Mouse (Mus musculus) megakaryocyte-erythroid progenitor cell, adult 5-6 weeks (primary cell): ENCODE measurements around the gene Ecd. TPM values are rescaled to one million over a fixed set of nuclear protein-coding genes. Genes with fewer than 3 reads are reported as not detected.
"Not testable (repeated sequence)": the region's sequence is repeated elsewhere in the genome, so short reads cannot be mapped to it uniquely, and the experiment has no call there.

Experiments used
- ATAC-seq: replicated peaks from 2 replicates; pipeline ENCODE4 v1.8.0; 2016; ENCODE audit warnings: mild to moderate bottlenecking, inconsistent platforms; ENCODE audit not compliant: severe bottlenecking, poor library complexity, low FRiP score, low TSS enrichment
- total RNA-seq, 2 experiments: library from RNA; stranded (forward) in 1 of 2; stranded (reverse) in 1 of 2; fragments of 200-1000, 215-1000 nt in 1 of 2; fragments of >200 nt in 1 of 2; fragmentation: Nextera tagmentation in 1 of 2; gene quantifications; 2 replicates each; pipeline ENCODE4 v1.2.3; 2014 to 2017

Gene Ecd
- total RNA-seq, 2 experiments from 2014 or later: 68.2 to 81.3 TPM

DNA sequence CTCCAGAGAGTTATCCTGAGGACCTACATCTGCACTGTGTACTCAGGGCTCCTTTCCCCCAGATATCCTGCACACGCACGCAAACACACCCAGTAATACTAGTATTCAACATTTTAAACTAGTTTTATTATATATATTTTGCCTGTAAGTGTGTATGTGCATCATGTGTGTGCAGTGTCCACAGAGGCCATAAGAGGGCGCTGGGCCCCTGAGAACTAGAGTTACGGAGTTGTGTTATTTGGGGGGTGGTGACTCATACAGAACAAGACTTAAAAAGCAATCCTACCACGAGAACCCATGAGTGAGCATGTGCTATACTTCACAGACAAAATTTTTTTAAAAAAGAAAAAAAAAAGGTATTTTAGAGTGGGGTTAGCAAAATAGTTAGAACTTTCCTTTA, 8.5 kb downstream of the Ecd start:
- ATAC-seq: no peak

DNA sequence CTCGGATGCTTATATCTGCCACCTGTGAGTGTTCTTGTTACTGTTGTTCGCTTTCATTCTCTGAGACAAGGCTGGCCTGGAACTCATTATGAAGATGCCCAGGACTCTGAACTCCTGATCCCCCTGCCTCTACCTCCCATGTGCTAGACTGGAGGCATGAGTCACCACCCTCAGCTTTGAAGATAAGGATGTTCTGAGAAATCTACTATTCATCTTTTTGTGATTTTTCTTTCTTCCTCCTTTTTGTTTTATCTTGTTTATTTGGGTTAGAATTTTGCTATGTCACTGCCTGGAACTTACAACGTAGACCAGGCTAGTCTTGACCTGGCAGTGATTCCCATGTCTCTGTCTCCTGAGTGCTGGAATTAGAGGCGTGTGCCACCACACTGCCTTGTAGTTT, 16.6 kb downstream of the Ecd start:
- no peak for ATAC-seq

DNA sequence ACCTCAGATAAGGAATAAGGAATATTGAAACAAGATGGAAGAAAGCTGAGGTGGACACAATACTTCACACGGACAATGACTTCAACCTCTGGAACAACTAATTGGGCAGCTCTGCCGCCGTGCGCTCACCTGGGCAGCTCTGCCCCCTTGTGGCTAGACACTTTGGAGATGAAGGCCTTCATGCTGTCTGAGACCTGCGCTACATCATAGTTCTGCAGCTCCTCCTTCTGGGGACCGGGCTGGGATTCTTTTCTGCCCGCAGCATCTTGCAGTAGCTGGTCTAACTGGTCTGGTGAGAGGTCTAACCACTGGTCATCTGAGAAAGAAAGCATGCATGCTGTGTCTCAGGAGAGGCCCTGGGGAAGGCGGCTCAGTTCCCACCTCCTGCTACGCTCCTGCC, 19.4 kb downstream of the Ecd start:
- 0 out of 2 replicates have a peak, but pooled peaks have one; percentile 34 for ATAC-seq

DNA sequence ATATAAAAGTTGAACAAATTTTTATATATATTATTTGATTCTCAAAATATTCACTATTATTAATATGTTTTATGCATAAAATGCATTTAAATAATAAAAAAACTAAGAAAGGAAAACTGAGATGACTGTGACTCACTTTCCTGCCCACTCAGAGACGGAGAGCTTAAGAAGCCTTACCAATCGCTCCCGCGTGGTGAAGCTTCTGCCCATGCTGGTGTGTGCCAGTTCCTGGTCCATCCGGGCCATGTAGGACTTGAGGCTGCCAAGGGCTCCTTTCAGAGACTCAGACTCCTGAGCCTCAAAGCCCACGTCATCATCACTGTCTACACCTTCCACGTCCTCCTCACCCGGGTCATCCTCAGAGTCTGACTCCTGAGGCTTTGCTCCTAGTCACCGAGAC, 23.7 kb downstream of the Ecd start:
- no peak for ATAC-seq

DNA sequence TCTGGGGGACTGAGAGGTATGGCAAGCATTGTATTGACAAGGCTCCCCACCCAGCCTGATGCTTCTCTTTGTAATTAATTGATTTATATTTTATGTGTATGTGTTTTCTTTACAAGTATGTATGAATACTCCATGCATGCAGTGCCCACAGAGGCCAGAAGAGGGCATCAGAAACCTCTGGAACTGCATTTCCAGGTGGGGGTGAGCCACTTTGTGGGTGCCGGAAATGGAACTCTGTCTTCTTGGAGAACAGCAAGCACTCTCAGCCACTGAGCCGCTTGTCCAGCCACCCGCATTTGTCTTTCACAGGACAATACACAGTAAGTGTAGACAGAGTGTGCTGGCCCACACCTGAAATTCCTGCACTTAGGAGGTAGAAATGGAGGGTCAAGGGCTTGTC, 28.5 kb downstream of the Ecd start:
- ATAC-seq: peak; percentile 58; the same call in 1 of the 2 replicates

- ATAC-seq: no peak
These were observed 32.8 kb downstream of the Ecd start for GRCm38 (mm10) chr14:20315137-20315536.

DNA sequence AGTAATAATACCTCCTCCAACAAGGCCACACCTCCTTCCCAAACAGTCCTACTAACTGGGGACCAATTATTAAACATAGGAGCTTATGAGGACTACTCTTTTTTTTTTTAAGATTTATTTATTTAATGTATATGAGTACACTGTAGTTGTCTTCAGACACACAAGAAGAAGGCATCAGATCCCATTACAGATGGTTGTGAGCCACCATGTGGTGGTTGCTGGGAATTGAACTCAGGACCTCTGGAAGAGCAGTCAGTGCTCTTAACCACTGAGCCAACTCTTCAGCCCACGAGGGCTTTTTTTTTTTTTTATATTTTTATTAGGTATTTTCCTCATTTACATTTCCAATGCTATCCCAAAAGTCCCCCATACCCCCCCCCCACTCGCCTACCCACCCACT, 42.8 kb downstream of the Ecd start:
- ATAC-seq: not testable (repeated sequence)

DNA sequence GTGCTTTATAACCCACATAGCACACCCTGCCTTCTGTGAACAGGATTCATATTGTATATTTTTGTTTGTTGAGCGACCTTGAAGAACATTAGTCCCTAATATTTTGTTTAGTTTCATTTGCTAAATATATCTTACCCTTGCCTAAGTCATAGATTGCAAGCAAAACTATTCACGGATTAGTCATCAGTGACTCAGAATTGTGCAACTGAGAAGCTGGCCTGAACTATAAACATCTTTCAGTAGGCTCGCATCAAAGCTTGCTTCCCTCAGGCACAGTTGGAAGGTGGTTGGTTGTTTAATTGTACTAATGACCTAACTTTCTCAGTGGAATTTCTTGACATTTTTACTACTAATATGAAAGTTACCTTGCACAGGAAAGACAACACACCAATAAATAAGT, 49.8 kb downstream of the Ecd start:
- no peak for ATAC-seq

DNA sequence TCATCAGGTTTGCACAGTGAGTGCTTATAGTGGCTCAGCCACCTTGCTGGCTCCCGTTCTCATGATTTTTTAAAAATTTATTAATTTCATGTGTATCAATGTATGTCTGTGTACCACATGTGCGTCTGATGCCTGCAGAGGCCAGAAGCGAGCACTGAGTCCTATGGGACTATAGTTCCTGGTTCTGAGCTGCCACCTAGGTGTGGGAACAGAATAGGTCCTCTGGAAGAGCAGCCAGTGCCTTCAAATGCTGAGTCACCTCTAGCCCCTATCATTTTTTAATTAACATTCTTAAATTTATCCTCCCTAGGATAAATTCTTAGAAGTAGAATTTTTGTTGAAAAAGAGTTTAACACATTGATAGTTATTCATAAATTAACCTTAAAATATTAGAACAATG, 50.3 kb downstream of the Ecd start:
- no peak for ATAC-seq

DNA sequence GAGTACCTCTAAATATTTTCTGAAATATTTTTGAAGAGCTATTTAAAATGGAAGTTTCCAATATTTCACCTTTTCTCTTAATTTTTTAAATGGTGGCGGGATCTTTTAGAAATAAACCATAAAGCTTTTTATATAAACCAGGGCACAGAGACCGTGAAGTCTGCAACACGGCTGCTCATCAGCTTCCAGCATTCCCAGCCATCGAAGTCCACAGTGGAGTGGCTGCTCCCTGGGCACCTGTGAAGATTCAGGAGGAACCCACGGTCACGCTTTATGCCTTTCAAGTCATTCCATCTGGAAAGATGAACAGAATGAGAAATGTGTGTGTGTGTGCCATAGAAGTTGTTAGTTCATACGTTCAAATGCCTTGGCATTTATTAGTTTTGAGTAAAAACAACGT, 53.0 kb downstream of the Ecd start:
- ATAC-seq: no peak

DNA sequence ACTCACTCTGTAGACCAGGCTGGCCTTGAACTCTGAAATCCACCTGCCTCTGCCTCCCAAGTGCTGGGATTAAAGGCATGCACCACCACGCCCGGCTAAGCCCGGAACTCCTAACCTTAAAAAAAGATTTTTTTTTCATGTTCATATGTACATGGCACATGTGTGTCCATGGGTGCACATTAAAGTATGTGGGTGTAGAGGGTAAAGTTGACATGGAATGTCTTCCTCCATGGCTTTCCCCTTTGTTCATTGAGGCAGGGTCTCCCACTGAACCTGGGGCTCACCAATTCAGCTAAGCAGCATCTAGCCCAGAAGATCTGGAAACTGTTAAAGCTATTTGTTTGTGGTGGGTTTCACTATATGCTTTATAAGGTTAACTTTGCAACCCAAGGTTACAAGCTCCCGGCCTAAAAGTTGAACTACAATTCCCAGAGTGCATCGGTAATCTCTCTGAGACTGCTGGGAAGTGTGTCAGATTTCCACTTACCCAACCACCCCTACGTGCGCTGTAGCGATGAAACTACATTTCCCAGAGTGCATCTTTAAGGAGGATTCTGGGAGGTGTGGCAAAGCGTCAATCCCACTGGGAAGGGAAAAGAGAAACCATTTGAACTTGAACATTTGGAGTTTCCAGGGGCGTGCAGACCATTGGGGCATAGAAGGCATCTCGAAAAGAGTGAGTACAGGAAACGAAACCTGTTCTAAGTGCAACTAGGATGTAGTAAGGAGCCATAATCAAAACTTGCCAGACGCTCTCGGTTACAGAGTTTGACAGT, 53.6 kb downstream of the Ecd start, which contains the start of gene Nudt13:
Nudt13 (plus strand) TSS at position 581 of the 776 bp plus-strand sequence.
- ATAC-seq: peak; percentile 99

DNA sequence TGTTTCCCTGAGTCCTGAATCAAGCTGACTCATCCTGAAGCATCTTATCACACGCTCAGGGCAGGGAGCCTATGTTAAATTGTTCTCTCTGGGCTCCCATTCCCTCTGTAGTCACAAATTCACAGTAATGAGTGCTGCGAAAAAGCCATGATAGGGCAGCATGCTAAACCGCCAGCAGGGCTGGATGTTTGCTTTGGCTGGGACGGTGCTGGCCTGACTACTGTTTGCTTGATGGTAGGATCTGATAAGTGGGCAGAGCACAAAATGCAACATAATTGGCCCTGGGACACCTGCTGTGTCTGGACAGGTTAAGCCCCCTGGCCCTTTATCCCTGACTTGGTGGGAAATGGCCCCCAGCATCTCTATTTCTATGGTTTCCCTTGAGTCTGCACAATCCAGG, 56.5 kb downstream of the Ecd start:
- no peak for ATAC-seq

Other genes starting within 250 kb of the Ecd start
- gene Saysd1, start 209.6 kb downstream of the Ecd start, total RNA-seq (2014; fragmentation: Nextera tagmentation): 2.1 and 3.9 TPM in 2 replicates
- 1.6 and 2.1 TPM in 2 replicates for gene Saysd1, start 209.6 kb downstream of the Ecd start, total RNA-seq (2017)
- gene Kcnk5, start 166.3 kb downstream of the Ecd start, total RNA-seq (2014; fragmentation: Nextera tagmentation): 7.4 and 7.7 TPM in 2 replicates
- 5.4 and 9.4 TPM in 2 replicates for gene Kcnk5, start 166.3 kb downstream of the Ecd start, total RNA-seq (2017)
- not detected in 2 replicates for gene Kcnk16, start 78.9 kb downstream of the Ecd start, total RNA-seq (2014; fragmentation: Nextera tagmentation)
- not detected in 2 replicates for gene Kcnk16, start 78.9 kb downstream of the Ecd start, total RNA-seq (2017)
- 9.2 and 13.0 TPM in 2 replicates for gene Nudt13, start 53.4 kb downstream of the Ecd start, total RNA-seq (2014; fragmentation: Nextera tagmentation)
- 10.2 and 16.6 TPM in 2 replicates for gene Nudt13, start 53.4 kb downstream of the Ecd start, total RNA-seq (2017)
- 16.3 and 21.6 TPM in 2 replicates for gene Fam149b, start within 50 bp of the Ecd start, total RNA-seq (2014; fragmentation: Nextera tagmentation)
- gene Fam149b, start within 50 bp of the Ecd start, total RNA-seq (2017): 21.6 and 37.3 TPM in 2 replicates
- 89.9 and 98.3 TPM in 2 replicates for gene Dnajc9, start 40.8 kb upstream of the Ecd start, total RNA-seq (2014; fragmentation: Nextera tagmentation)
- gene Dnajc9, start 40.8 kb upstream of the Ecd start, total RNA-seq (2017): 251 and 309 TPM in 2 replicates
- gene Mrps16, start 45.5 kb upstream of the Ecd start, total RNA-seq (2014; fragmentation: Nextera tagmentation): 124 and 145 TPM in 2 replicates
- gene Mrps16, start 45.5 kb upstream of the Ecd start, total RNA-seq (2017): 30.9 and 61.1 TPM in 2 replicates
- not detected in 2 replicates for gene Cfap70, start 104.1 kb upstream of the Ecd start, total RNA-seq (2014; fragmentation: Nextera tagmentation)
- gene Cfap70, start 104.1 kb upstream of the Ecd start, total RNA-seq (2017): not detected in 2 replicates
- 89.1 and 89.2 TPM in 2 replicates for gene Anxa7, start 132.0 kb upstream of the Ecd start, total RNA-seq (2014; fragmentation: Nextera tagmentation)
- gene Anxa7, start 132.0 kb upstream of the Ecd start, total RNA-seq (2017): 72.3 and 79.6 TPM in 2 replicates
- gene Mss51, start 148.8 kb upstream of the Ecd start, total RNA-seq (2014; fragmentation: Nextera tagmentation): 1.4 and 5.4 TPM in 2 replicates
- gene Mss51, start 148.8 kb upstream of the Ecd start, total RNA-seq (2017): 0.80 TPM in 1 of 2 replicates, not detected in the other
- gene Ppp3cb, start 198.5 kb upstream of the Ecd start, total RNA-seq (2014; fragmentation: Nextera tagmentation): 114 and 135 TPM in 2 replicates
- gene Ppp3cb, start 198.5 kb upstream of the Ecd start, total RNA-seq (2017): 60.1 and 69.9 TPM in 2 replicates